Mouse (Mus musculus): ENCODE data around the gene Ndufa6.

Gene Ndufa6

DNA sequence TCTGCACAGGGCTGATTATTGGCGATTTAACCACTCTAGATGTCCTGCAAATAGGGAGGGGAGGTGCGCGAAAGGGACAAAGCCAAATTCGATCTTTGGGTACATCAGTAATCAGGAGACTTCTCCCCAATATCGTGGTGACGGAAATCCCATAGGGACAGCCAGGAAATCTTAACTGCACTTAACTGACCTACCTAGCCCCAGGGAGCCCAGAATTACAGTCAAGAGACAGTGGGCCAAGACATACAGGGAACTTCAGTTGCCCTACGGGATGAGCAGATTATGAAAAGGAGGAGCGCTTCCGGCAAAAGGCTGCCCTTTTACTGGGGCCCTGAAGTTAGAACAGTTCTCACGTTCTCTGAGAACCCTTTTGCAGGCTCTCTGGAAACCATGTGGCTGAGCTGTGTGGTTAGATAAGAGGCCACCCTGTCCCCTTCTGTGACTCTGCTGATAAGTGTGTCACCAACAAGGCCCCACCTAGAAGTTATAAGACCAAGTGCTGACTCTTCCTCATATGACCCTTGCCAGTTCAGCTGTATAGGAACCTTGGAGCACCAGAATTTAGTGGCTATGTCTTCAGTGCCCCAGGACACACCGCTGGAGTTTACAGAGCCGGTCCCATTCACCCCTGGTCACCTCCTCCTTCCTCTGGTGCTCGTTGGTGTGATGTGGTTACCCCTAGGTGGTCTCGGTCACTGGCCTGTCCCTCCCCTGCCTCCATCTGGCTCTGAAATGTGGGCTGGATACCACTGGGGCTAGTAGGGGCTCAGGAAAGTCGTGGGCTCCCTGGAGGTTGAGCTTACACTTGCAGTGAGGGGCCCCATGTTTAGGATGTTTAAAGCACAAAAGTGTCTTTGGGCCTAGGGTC, 12.2 kb downstream of the Ndufa6 start:
- no peak for DNase-seq (ENCODE audit: low read depth, low spot score)

DNA sequence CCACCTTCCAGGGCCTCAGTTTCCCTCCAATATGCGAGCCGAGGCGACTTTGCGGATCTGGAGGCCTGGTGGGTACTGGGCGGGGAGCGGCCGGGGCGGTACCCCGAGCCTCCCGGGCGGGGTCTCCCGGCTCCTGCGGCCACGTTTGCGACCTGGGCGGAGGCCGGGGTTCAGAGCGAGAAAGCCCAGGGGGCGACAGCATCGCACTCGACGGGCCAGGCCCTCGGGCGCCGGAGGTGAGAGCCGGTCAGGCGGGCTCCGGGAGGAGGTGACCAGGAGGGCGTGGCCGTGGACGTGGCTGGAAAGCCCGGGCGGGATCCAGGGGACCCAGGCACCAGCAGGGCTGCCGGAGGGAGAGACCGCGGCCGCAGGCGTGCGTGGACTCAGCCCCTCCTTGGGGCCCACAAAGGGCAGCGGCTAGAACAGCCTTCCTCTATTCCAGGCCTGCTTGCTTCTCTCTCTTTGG, 13.1 kb downstream of the Ndufa6 start:
- DNase-seq (ENCODE audit: low read depth, low spot score) = no peak

DNA sequence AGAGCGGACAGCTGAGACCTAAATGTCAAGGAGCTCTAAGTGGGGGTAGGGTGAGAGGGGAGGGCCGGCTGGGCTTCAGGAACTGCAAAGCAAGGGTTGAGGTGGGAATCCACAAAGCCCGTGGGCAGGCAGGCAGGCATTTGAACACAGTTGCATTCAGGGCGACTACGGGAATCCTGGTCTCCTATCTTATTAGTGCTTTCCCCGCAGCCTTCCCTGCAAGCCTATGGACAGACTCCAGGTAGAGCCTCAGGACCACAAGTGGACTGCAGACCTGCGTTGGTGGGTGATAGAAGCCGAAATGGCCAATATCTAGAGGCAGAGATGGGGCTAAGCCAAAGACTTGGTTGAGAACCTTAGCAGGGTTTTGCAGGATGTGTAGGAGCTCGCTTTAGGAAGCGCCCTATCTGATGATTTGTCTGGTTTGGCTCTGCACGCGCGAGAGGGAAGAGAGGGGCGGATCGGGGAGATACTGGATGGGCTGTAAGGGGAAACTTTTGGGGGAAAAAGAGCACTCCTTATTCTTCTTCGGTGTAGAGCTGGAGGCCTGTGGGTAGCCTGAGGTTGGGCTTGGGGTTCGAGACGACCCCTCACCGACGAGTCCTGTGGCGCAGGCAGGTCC, 13.6 kb downstream of the Ndufa6 start:
- DNase-seq (ENCODE audit: low read depth, low spot score) = no peak

DNA sequence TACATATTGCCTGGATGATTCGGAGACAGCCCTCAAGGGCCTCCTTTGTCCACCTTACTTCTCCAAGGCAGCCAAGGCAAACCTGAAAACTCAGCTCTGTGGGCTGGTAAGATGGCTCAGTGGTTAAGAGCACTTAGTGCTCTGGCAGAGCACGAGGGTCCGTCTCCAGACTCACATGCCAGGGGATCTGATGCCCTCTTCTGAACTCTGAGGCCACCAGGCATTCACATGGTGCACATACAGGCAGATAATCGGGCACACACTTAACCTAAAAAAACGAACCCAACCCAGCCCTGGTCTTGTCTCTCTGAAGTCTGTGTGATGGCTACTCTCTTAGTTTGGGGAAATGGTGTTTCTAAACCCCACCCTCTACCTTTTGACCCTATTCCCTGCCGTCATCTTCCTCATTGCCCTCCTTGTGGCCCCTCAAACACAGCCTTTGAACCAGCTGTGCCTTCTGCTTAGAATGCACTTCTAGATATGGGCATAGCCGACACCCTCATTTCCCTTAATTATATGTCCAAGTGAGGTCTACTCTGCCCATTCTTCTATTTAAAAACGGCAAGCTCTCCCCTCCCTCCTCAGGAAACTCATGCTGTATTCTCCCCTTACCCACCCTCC, 14.4 kb downstream of the Ndufa6 start:
- no peak for DNase-seq (ENCODE audit: low read depth, low spot score)

DNA sequence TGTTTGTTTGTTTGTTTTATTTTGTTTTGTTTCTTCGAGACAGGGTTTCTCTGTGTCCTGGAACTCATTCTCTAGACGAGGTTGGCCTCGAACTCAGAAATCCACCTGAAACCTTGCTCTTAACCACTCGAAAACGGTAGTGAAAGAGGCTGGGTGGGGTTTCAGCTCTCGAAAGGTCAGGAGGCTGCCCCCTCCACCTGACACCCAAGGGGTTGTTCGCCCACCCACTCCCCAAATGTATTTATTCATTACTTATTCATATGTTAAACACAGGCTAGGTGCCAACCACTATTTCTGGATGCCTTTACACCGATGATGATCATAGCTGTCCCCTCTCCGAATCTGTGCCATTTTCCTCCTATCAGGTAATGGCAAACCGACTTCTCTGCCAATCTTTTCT, 15.0 kb downstream of the Ndufa6 start:
- no peak for DNase-seq (ENCODE audit: low read depth, low spot score)

DNA sequence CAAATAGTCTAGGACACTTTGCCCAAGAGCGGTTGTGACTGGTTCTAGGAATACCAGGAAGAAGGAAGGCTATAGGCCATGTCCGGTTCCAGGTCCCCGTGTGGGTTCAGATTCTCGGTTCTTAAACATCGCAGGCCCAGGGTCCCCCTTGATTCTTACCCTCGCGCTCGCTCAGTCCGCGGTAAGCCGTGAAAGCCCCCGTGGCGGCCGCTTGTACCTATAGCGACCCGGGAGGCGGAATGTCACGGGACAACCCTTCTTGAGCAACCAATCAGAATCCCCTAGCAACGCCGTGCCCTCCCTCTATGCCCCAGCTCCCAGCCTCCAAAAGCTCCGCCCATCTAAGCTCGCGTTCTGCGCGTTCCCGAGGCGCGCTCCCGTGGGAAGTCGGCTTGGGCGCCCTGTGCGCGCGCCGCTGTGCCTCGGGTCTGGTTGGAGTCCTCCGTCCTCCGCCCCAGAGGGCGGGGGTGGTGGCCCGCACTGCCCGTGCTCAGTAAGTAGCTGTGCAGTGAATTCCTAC, 15.5 kb downstream of the Ndufa6 start, which contains the start of the genes Naga, Pheta2 and Smdt1:
TSS of gene Naga (minus strand) at position 333 of the 520 bp plus-strand sequence.
TSS of gene Pheta2 (plus strand) at position 350 of the 520 bp plus-strand sequence.
TSS of gene Smdt1 (plus strand) at position 367 of the 520 bp plus-strand sequence.
- peak; percentile 93 for DNase-seq (ENCODE audit: low read depth, low spot score)

DNA sequence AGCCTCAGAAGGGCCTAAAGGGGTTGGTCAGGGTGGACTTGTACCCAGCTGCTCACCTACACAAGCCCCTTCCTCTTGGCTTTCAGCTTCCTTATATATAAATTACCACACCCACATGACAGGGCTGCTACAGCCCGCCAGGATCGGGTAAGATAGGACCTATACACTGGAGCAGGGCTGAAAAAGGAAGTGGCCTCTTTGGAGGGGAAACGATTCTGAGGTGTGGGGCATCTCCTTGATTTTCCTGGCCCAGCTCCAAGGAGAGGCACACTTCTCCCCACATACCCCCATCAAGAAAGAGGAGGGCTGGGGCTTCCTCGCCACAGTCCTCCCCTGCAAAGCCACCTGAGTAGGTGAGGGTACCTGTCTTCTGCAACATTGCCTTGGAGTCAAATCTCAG, 16.2 kb downstream of the Ndufa6 start:
- DNase-seq (ENCODE audit: low read depth, low spot score) = no peak

DNA sequence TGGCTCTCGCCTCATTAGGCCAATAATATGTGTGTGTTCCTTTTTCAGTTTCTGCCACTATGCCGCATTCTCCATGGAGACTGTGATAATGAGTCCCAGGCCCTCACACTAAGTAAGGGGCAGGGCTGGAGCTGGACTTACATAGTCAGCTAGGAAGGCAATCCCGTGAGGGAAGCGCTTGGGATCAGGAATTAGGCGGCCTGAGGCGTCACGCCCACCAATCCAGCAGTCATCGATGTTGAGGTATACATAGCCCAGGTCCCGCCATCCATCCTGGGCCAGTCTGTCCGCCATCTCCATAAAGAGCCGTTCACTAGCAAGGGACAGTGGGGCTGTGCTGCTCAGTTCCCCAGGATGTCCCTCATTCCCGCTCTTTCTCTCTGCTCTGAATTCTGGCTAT, 17.5 kb downstream of the Ndufa6 start:
- no peak for DNase-seq (ENCODE audit: low read depth, low spot score)

DNA sequence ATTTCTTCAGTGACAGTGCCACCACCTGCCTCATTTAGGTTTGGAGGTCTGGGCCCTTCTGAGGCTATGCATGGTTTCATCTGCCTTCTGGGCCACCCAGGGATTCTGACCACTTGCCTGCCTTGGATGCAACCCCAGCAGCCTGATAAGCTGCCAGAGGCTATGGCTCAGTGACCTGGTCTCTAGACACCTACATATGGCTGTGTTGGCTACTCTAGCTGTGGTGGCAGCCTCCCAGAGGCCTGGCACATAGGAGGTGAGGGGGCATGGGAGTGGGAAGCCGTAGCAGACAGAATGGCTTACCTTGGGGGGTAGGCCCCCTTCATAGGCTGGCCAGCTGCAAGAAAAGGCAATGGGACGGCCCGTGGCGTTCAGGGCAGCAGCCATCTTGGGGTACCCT, 18.9 kb downstream of the Ndufa6 start:
- no peak for DNase-seq (ENCODE audit: low read depth, low spot score)

DNA sequence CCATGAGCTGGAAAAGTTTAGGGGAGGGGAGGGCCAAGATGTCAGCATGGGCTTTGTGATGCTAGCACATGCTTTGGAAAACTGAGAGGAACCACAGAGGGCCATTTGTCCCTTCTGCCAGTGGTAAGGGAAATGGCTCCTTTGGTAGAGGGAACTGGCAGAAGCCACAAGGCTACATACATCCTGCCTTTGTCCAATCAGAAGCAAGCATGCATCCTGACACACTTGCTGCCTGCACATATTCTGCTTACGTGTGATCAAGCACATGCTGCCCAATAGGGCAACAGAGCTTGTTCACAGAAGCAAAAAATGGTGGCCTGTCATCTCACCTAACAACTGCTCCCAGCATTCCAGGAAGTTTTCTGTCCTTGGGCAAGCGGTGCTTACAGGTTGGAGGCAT, 28.7 kb downstream of the Ndufa6 start:
- DNase-seq (ENCODE audit: low read depth, low spot score) = no peak

DNA sequence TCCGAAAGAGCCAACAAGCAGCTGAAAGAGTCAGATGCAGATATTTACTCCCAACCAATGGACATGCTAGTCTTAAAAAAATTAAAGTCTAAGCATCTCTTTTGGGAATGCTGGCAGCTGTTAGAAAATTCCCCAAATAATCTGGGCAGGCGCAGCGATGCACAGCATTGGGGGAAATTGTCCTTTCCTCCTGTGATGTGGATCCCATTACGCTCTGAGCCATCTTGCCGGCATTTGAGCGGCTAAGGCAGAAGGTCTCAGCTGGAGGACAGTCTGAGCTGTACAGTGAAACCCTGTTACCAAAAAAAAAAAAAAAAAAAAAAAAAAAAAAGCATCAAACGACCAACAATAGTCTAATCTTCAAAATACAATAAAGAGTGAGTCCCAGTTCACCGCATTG, 31.9 kb downstream of the Ndufa6 start:
- DNase-seq (ENCODE audit: low read depth, low spot score) = no peak

DNA sequence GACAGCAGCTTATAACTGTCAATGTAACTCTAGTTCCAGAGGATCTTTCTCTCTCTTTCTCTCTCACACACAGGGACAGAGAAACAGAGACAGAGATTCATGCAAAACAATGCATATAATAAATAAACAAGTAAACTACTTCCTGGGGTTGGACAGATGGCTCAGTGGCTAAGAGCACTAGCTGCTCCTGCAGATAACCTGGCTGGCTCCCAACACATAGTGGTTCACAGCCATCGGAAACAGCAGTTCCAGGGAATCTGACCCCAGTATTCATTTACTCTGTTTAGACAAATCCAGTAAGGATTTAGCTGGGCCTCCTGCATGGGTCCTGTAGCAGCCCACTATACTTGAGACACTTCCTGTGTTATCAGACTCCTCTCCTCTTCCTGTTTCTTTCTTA, 34.5 kb downstream of the Ndufa6 start:
- DNase-seq (ENCODE audit: low read depth, low spot score) = no peak

DNA sequence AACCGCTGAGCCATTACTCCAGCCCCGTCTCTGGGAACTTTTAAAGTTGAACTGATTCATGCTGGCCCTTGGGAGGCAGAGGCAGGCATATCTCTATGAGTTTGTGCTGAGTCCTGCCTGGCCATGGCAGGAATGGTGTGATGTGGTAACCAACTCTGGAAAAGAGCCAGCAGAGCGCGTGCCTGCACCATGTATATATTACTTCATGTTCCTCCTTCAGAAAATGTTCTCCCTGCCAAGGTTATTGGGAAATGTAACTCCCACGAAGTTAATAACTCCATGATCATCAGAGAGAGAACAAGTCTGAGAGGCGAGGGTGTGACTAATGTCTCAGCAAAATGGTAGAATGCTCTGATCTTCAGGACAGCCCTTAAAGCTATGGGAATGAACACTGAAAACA, 36.3 kb downstream of the Ndufa6 start:
- no peak for DNase-seq (ENCODE audit: low read depth, low spot score)

DNA sequence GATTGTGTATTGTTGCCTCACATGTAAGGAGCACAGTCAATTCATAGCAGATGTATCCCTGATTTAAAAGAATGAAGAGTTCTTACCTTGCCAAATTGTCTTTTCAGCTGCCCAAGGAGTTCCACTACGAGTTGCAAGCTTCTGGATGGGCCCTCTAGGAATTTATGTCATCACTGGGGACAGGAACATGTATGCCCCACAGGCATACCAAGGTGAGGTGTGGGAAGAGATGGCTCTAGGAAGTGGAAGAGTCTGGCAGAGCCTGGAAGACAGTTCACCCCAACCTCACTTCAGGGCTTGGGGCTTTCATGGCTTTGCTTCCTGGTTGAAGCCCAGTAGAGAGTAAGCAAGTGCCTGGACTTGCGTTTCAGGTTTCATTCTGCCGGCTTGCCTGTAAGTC, 45.7 kb downstream of the Ndufa6 start:
- no peak for DNase-seq (ENCODE audit: low read depth, low spot score)

DNA sequence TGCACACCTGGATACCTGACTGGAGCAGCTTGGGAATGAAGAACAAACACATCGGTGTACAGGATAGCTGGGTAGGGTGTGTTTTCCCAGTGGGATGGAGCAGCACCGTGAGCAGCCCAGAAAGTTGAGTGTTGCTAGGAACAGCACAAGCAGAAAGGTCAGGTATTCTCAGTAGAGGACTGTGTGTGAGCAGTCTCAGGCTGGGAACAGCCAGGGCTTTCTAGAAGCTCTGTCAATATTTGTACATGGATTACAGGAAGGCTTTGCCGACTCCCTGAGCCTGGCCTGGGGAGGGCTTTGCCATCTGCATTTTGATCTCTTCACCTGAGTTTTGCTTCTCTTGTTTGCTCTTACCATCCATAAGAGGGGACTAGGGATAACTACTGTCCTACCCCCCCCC, 47.0 kb downstream of the Ndufa6 start:
- DNase-seq (ENCODE audit: low read depth, low spot score) = no peak

Measured in telencephalon, adult 2 months (tissue).